Mouse (Mus musculus) induced T-regulatory cell, adult 2 months (primary cell): ENCODE measurements around the gene Rbm20.
A peak's percentile ranks its signal among the peaks of the same experiment; 100 is the strongest.
"Not testable (repeated sequence)": the region's sequence is repeated elsewhere in the genome, so short reads cannot be mapped to it uniquely, and the experiment has no call there.

Source experiments
- DNase-seq: peaks from one replicate; pipeline ENCODE4 v3.0.0-alpha.2; 2012; ENCODE audit warnings: low read depth

Rbm20 gene

DNA sequence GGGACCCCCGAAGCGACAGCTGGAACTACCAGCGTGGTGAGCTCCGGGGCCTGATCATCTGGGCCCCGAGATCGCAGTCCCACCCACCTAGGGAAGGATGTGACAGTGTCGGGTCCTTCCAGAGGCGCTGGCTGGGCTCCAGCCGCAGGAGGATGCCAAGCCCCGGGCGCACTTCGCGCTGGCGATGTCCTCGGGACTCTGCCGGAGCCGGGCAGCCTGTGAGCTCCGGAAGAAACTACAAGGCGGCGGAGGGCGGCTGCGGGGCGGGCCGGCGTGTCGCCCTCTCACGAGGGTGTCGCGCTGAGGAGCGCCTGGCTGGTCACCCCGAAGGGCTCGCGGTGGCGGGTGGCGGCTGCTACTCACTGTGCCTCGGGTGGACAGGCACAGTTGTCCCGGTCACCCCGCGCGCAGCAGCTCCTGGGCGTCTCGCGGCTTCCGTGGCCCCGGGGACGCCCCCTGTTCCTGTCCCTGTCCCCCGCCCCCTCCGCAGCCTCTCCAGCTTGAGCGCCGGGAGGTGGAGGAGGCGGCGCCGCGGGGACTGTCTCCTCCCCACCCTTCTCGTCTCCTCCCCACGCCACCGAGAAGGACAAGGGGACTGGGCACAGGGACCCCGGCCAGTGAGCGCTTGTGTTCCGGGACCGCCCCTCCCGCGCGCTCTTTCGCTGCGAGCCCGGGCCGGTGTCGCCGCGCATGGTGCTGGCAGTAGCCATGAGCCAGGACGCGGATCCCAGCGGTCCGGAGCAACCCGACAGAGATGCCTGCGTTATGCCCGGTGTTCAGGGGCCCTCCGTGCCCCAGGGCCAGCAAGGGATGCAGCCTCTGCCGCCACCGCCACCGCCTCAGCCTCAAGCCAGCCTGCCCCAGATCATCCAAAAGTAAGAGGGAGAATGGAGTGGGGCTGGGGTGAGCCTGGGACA is at the start of gene Rbm20:
Rbm20 (plus strand) TSS at position 589 of the 917 bp plus-strand sequence.
- peak; percentile 45 for DNase-seq

DNA sequence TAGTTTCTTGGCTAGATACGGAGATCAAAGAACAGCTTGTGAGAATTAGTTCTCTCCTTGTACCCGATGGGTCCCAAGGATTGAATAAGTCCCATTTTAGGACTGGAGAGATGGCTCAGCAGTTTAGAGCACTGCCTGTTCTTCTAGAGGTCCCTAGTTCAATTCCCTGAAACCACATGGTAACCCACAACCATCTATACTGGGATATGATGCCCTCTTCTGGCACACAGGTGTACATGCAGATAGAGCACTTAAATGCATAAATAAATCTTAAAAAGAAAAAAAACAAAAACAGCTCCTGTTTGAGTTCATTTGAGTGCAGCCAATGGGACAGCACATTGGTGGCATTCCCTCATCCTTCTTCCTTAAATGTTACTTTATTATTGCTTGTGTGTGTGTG is 39.1 kb upstream of the Rbm20 start:
- peak; percentile 57 for DNase-seq

DNA sequence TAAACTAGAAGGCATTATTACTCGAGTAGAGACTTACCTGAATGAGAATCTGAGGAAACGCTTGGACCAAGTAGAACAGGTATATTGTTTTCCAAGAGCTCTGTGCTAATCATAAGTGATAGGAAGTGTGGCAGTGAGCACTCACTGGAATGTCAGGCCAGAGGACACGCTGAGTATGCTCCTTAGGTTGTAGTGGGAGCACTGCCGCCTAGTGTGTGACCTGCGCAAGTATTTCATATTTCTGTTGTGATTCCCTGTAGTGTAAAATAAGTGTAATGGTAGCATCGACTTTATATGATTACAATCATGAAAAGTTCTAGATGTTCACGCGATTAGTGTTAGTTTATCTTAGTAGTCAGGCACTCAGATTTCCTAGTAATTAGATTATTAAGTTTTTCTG is 38.4 kb upstream of the Rbm20 start:
- no peak for DNase-seq

DNA sequence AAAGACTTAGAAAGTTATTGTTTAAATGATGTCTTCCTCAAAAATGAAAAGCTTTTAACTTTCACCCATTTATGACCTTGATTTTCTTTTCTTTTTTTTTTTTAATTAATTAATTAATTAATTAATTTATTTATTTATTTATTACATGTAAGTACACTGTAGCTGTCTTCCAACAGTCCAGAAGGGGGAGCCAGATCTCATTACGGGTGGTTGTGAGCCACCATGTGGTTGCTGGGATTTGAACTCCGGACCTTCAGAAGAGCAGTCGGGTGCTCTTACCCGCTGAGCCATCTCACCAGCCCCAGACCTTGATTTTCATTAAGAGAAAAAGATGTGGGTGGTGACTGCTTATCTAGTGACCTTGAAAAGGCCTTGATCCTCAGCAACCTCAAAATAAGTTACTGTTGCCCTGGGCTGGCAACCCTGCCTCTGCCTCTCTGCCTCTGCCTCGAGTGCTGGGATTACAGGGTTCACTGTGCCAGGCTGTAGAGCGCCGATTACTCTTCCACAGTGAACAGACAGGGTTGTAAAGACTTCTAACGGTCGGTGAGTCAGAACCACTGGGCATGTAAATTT is 33.0 kb upstream of the Rbm20 start:
- DNase-seq, result peak; percentile 44

DNA sequence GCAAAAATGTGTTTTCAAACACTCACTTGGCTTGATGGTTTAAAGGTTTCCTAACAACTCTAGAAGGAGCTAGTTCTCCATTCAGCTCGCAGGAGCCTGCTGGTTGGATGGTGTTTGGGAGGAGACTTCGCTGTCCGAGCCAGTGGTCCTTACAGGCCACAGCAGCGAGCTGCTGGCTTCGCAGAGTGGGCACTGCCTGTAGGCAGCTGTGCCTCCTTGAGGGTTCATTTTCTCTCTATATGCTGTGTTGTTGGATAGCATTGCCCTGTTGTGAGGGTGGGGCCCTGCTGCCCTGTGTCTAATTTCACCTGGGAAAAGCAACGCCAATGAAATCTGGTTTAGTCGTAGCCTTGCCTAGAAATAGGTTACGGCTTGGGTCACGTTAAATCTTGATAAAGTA is 29.8 kb upstream of the Rbm20 start:
- no peak for DNase-seq

DNA sequence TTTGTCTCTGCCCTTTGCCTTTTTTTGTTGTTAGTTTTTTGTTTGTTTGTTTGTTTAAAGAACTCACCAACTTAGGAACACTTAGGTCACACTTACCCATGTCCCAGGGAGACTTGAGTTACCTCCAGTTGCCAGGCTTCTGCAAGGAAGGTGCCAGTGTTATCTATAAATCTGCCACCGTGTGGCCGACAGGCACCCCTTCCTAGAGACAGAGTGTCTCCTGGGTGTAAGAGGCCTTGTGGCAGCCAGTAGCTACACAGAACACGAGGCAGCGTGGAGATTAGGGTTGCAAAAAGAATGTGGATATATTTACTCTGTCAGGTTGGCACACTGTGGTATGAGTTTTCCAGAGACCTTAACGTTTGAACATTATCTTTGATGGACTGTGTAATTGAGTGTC is 29.1 kb upstream of the Rbm20 start:
- no peak for DNase-seq

DNA sequence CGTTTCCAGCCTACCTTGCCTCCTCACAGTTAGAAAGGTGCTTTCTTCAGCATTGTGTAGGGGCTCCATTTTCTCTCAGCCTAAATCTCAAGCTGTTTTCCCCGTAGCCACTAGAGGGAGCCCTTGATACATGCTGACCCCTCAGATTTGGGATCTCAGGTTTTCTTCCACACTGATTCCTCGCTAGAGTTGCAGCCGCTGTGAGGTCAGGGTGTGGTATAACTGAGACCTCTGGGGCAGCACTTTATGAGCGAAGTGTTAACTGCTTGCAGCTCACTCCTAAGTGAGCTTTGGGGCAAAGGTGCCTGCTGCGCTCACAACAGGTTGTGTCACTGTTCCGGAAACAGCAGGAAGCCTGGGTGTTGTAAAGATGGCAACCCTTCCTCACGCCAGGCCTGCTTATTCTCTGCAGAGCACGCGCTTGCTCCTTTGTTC is 28.3 kb upstream of the Rbm20 start:
- DNase-seq, result peak; percentile 78

DNA sequence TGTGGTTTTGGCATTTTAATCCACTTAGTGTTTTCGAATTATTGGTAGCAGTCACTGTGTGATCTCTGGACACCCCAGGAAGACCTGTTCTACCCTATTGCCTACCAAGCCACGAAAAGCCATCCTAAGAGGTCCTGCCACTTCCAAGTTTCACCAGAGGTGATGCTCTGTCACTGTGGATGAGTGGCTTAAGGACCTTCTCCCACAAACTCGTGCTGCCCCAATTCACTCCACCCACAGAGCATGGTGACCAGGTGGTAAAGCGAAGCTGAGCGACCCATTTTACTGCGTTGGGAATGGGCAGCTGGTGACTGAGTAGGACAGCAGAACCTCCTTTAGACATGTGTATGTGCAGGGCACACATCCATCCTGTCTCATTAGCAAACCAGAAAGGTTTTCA is 27.7 kb upstream of the Rbm20 start:
- no peak for DNase-seq

DNA sequence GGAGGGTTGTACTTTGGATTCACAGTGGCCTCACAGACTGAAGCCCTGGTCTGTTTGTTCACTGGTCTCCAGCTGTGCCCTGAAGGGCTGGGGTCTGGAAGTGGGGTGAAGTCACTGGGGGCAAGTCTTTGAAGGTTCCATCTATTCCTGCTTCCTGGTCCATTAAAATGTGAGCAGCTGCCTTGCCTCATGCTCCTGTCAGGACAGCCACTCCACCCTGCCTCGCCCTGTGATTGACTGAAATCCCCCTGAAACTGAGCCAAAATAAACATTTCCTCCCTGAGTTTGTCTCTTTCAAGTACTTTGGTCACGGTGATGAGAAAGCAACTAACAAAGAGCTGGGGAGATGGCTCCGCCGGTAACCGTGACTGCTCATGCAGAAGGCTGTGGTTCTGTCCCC is 27.3 kb upstream of the Rbm20 start:
- DNase-seq, result no peak

DNA sequence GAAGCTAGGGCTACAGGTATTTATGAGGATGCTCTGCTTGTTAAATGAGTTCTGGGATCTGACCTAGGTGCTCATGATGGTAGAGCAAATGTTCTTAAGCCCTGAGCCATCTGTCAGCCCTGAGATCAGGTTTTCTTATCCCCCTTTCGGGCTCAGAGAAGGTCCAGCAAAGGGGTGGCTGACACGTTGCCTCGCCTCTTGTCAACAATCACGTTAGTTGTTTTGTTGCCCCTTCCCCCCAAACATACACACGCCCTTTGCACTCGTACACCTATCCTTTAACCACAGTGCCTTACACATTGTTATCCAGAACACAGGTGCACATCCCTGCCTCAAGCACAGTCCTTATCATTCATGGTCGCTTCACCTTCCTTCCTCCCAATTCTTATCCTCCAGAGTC is 26.2 kb upstream of the Rbm20 start:
- DNase-seq, result no peak

DNA sequence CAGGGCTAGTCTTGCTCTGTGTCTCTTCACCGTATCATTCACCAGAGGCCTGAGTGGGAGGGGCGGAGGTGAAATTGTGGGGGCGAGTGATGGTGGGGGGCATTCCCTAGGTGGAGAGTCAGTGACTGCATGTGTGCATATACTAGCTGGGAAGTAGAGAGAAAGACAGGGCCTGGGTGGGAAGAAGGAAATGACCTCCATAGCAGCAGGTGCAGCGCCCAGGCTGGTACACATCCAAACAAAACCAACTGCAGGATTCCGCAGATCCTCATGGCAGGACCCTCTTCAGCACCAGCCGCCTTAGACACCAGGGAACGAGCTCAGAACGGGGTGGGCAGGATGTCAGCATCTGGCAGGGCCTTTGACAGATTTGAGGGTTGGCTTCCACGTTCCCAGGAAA is 24.8 kb upstream of the Rbm20 start:
- no peak for DNase-seq

DNA sequence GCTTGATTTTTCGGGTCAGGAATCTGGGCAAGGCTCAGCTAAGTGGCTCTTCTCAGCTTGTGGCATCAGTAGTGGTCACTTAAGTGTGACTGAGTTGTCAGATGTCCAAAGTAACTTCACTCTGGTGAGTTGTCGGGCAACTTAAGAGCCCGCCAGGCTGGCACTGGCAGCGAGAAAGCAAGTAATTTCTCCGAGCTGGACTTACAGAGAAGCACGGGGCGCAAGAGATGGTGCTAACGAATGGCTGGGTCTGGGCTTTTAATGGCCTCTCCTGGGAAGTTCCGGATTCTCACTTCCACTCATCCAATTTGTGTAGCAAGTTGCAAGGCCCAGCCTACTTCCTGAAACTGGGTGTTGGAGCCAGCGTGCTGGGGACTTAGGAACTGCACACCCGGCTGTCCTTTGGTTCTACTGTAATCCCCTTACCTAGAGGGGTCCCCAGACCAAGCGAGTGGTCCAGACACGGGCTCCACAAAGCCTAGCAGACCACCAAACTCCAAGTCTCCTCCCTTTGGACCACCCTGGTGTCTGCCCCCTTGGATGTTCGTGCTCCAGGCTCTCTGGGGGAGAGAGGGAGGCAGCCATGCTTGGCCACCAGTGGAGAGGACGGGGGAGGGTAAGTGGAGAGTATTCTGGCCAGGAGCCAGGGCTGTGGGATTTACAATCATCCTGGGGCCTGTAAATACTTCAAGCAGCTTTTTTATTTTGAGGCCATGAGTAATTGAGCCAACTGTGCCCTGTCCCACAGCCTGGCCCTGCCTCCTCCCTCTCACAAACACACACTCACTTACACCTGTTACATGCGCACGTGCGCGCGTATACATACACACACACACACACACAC is 23.3 kb upstream of the Rbm20 start:
- DNase-seq, result no peak

DNA sequence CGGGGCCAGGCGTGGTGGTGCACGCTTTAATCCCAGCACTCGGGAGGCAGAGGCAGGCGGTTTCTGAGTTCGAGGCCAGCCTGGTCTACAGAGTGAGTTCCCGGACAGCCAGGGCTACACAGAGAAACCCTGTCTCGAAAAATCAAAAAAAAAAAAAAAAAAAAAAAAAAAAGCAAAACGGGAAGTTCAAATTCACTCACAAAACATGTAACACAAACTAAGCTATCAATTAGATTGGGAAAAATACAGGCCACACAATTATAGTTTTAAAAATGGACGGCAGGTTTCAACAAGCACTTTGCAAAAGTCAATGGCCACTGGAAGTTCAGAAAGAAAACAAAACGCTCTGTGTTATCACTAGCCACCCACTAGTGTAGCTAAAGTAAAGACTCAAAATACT is 20.7 kb upstream of the Rbm20 start:
- DNase-seq, result not testable (repeated sequence)

DNA sequence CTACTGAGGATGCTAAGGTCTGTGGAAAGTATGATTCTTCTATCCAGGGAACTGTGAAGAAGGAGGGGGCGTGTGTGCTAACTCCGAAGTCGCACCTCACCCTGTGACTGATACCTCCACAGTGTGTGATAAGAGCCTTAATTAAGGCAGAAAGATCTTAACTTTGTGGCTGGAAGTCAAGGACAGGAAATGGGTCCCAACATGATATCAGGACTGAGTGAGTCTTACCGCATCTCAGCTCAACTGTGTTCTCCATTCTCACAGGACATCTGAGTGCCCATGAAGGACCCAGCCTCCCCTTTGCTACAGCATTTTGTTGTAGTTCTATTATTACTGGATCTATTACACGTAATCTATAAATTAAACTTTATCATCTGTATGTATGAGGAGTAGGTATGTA is 19.7 kb upstream of the Rbm20 start:
- no peak for DNase-seq

DNA sequence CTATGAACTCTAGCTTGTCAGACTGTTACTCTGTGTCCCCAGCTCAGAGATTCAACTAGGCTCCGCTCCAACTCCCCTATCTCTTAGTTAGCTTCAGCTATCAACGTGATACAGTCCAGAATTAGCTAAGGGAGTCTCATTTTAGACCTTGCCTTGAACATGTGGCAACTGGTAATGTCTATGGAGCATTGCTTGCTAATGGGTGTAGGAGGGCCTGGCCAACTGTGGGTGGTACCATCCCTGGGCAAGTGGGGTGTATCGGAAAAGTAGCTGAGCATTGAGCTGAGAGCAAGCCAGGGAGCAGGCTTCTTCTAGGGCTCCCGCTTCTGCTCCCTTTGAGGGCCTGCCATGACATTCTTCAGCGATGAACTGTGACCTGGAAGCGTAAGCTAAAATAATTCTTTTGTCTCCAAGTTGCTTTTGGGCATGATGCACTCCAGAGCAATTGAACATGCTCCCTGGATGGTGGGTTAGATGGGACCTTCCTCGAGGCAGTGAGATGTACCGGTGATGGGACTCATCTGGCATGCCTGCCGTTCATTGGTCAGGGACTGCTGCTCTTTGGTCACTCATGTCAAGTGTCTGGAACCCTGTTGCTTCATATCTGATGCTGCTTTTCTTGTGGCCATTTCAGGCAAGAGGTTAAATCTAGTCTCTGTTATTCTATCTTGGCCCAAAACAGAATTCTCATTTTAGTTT is 16.2 kb upstream of the Rbm20 start:
- no peak for DNase-seq

DNA sequence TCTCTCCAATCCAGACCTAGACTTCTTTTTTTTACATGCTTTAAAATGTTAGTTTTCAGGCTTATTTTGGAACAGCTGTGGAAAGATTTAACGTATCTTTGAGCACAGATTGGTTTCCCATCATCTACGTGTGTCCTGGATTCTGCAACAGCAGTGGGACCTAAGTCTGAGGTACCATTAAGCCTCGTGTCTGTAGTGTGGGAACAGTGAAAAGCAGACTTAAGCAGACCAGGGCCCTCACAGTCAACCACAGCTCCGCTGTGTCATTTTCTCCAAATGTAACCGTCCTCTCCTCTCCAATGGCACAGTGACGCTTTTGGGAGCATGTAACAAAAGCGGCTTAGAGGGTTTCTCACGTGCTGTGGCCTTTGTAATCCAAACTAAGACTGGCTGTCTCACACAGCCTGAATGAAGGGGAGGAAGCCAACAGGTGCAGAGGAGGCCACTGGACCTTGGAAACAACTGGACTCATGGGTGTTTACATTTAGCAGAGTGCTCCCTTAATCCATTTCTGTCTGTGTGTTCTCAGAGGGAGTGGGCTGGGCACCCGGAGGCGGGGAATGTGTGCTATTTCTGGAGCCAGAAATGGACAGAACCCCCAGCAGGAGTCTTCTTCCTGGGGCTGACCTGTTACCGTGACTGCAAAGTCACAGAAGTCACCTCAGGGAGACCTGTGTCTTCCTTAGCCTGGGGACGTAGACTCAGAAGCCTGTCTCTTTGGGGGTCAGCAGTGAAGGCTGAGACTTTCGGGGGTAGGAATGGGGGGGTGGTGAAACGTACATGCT is 15.0 kb upstream of the Rbm20 start:
- DNase-seq, result no peak

DNA sequence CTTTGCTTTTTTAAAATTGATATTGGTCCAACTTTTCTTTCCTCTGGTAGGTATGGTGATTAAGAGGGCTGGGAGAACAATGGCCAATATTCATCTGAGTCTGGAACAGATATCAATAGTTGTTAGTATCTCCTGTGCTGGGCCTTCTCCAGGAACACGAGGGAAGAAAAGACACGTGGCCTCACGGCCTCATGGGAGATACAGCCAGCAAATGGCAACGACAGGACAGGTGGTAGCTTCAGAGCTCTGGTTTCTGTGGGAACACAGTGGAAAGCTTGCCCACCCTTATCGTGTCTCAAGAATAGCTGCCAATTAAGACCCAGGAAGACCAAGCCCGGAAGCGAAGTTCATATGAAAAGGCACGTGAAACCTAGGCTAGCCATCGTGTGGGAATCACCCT is 12.3 kb upstream of the Rbm20 start:
- no peak for DNase-seq

DNA sequence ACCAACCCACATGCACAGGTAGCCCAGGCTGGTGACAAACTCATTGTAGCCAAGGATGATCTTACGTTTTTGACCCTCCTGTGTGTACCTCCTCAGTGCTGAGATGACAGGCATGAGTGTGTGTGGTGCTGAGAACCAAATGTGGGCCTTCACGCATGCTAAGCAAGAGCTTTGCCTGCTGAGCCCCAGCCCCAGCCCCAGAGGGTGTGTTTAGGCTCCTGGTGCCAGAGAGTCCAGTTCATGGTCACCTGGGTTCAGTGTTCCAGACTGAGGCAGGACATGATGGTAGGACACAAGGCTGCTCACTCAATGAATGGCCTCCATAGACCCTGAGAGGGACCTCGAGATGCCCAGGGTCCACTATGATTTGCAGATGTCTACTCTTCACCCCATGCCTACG is 11.7 kb upstream of the Rbm20 start:
- DNase-seq, result no peak

DNA sequence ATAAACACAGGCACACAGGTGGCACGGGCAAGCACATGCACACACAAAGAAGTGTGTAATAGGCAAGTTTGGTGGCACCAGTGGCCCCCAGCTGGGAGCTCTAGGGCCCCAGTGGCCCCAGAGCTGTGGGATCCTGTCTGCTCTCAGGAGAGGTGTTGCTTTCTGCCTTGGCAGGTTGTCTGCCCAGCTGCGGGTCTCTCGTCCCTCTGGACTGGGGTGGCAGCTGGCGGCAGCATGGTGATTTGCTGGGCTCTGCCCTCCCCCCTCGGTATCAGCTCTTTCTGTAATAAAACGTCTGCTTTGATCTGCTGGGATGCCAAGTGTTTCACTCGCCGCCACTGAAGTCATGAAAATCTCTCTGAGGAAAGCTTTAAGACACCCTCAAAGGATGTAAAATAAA is 10.4 kb upstream of the Rbm20 start:
- DNase-seq, result no peak

DNA sequence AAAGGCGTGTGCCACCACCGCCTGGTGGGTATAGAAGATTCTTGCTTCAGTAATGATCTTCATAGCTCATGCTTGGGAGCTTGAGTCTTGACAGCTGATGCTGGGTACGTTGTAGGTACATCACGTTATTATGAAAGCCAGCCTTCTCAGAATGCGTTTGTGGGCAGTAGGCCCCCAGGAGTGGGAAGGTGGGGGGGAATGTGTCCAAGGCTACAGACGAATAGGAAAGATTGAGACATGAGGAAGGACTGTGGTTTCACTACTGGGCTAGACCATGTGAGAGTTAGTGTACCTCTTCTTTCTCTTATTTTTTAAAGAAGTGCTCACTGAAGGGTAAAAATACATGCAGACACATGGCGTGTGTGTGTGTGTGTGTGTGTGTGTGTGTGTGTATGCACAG is 8.3 kb upstream of the Rbm20 start:
- DNase-seq, result no peak

DNA sequence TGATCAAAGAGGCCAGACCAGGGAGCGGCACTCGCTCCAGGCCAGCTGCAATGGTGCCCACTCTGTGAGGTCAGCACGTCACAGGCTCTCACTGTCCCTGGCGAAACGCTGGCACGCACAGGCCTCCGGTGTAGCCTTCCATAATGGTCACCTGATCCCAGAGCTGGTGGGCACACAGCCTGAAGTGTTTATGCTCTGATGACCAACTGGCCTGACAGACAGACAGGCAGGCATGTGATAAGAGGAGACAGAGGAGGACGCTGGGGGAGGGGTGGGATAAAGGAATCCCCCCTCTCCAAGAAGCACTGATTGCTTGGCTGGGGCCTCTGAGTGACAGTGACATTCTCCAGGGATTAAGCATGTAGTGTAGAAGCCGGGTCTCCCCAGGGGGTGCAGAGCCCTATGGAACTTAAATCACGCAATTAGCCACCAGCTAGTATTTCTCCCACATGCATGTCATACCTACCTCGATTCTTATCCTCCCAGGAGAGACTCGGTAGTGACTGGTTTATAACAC is 6.4 kb upstream of the Rbm20 start:
- no peak for DNase-seq
